Mouse (Mus musculus) liver, postnatal 0 days (tissue): ENCODE measurements around the gene Nup210l. TPM values are rescaled to one million over a fixed set of nuclear protein-coding genes. Genes with fewer than 3 reads are reported as not detected.
"Not testable (repeated sequence)": the region's sequence is repeated elsewhere in the genome, so short reads cannot be mapped to it uniquely, and the experiment has no call there.

Experiments
- ATAC-seq: fragments of 200-750 bp; cut with Nextera tagmentation; 2 replicates; pipeline ENCODE4 v1.8.0; 2017; ENCODE audit warnings: mild to moderate bottlenecking, moderate library complexity
- DNase-seq: peaks from one replicate; pipeline ENCODE4 v3.0.0-alpha.2; 2016
- H3K27ac ChIP-seq: fragments of 300-500 bp; sonication (generic); 2 replicates; pipeline ENCODE4 v1.5.1; 2014; ENCODE audit warnings: antibody characterized with exemption, moderate library complexity, mild to moderate bottlenecking, low read depth
- H3K27me3 ChIP-seq: fragments of 300-500 bp; sonication (generic); 2 replicates; pipeline ENCODE4 v1.6.1; 2014; ENCODE audit warnings: low read length, control low read depth, mixed read lengths; ENCODE audit not compliant: insufficient read depth
- H3K36me3 ChIP-seq: fragments of 300-500 bp; sonication (generic); replicated peaks from 2 replicates; pipeline ENCODE4 v1.6.1; 2014; ENCODE audit warnings: mild to moderate bottlenecking, control low read depth, low read length, moderate library complexity, mixed read lengths; ENCODE audit not compliant: insufficient read depth
- H3K4me1 ChIP-seq: fragments of 300-500 bp; sonication (generic); 2 replicates; pipeline ENCODE4 v1.6.1; 2014; ENCODE audit warnings: antibody characterized with exemption, mild to moderate bottlenecking, control low read depth; ENCODE audit not compliant: insufficient read depth
- H3K4me2 ChIP-seq: fragments of 300-500 bp; sonication (generic); 2 replicates; pipeline ENCODE4 v1.6.1; 2014; ENCODE audit warnings: low read depth, mild to moderate bottlenecking, low read length, moderate library complexity, mixed read lengths
- H3K4me3 ChIP-seq: fragments of 300-500 bp; sonication (generic); 2 replicates; pipeline ENCODE4 v1.5.1; 2014; ENCODE audit warnings: low read depth, low read length
- H3K9ac ChIP-seq: fragments of 300-500 bp; sonication (generic); replicated peaks from 2 replicates; pipeline ENCODE4 v1.6.1; 2014; ENCODE audit warnings: mild to moderate bottlenecking, moderate library complexity
- H3K9me3 ChIP-seq: fragments of 300-500 bp; sonication (generic); 2 replicates; pipeline ENCODE4 v1.6.1; 2016; ENCODE audit warnings: mild to moderate bottlenecking, control low read depth, low read length, mixed read lengths
- CTCF ChIP-seq: sonication (generic); IDR thresholded peaks from 2 replicates; pipeline ENCODE4 v1.5.1; 2016; ENCODE audit warnings: antibody characterized with exemption, low read depth
- EP300 ChIP-seq: IDR thresholded peaks from 2 replicates; pipeline ENCODE4 v1.6.1; 2016; ENCODE audit warnings: antibody characterized with exemption, low read depth, mild to moderate bottlenecking
- WGBS: fragments of 180-500 bp; shearing (Covaris S2); extraction: QIAGEN DNeasy Blood & Tissue Kit; methylation state at CpG from one replicate; pipeline ENCODE4 v1.1.7; 2014; ENCODE audit not compliant: insufficient replicate concordance; 5-methylcytosine and 5-hydroxymethylcytosine counted together
- polyA plus RNA-seq: library from polyadenylated mRNA; unstranded; fragments of >200 nt; fragmentation: Nextera tagmentation; extraction: Ambion mirVana; gene quantifications from 2 replicates; pipeline ENCODE4 v1.2.1, GENCODE M21; 2015

Gene Nup210l
- polyA plus RNA-seq, 1 experiment from 2014 or later = 0.04 TPM

GRCm38 (mm10) chr3:90253174-90253573 lies 149.2 kb downstream of the Nup210l start:
- not testable (repeated sequence) for DNase-seq, H3K9me3 ChIP-seq, H3K27ac ChIP-seq, H3K27me3 ChIP-seq, ATAC-seq, H3K9ac ChIP-seq, H3K4me2 ChIP-seq, H3K4me3 ChIP-seq
- 35% methylated on average over 1 of the region's 1 CpGs for WGBS
- H3K36me3 ChIP-seq = peaks cover 14% of the 10 kb centered on the region
- peaks cover 18% of the 10 kb centered on the region for H3K4me1 ChIP-seq

- Histone ChIP-seq H3K4me3 (peak within 1 kb of the TSS; percentile 99), H3K9me3 (no peaks in the 10 kb centered on the region), H3K9ac (peak within 1 kb of the TSS; percentile 98), H3K27ac (peak within 1 kb of the TSS; percentile 90), H3K4me2 (peak within 1 kb of the TSS; percentile 94), H3K4me1 (peaks cover 18% of the 10 kb centered on the region), H3K36me3 (peaks cover 19% of the 10 kb centered on the region), H3K27me3 (no peaks in the 10 kb centered on the region)
- WGBS = 3% methylated on average over 40 of the region's 40 CpGs
- DNase-seq (peak; percentile 95), ATAC-seq (peak; percentile 94)
- TF ChIP-seq CTCF = no peak
- peak; percentile 54; the same call in 1 of the 2 replicates for TF ChIP-seq EP300
These were observed 149.9 kb downstream of the Nup210l start, which contains the start of gene Crtc2 for GRCm38 (mm10) chr3:90253653-90254418. Gene Crtc2 (plus strand): TSS chr3:90254163.

- Histone ChIP-seq H3K9ac (peak overlapping the region; percentile 98), H3K9me3 (no peaks in the 10 kb centered on the region), H3K4me2 (peak overlapping the region; percentile 94), H3K36me3 (peaks cover 27% of the 10 kb centered on the region), H3K27ac (peak overlapping the region; percentile 90), H3K4me1 (peaks cover 15% of the 10 kb centered on the region), H3K4me3 (peak overlapping the region; percentile 99), H3K27me3 (no peaks in the 10 kb centered on the region)
- DNase-seq (peak; percentile 68), ATAC-seq (peak; percentile 68)
- TF ChIP-seq CTCF (no peak), EP300 (no peak)
- 2% methylated on average over 41 of the region's 41 CpGs for WGBS
These were observed 150.7 kb downstream of the Nup210l start for GRCm38 (mm10) chr3:90254419-90255193.

GRCm38 (mm10) chr3:90255194-90255565 lies 151.2 kb downstream of the Nup210l start:
- ATAC-seq = no peak
- TF ChIP-seq CTCF (no peak), EP300 (no peak)

GRCm38 (mm10) chr3:90255784-90256353 lies 151.9 kb downstream of the Nup210l start:
- Histone ChIP-seq H3K4me2 (peak overlapping the region; percentile 94), H3K4me1 (peaks cover 15% of the 10 kb centered on the region), H3K9me3 (no peaks in the 10 kb centered on the region), H3K27me3 (no peaks in the 10 kb centered on the region), H3K9ac (no peak overlapping the region; the same call in 1 of the 2 replicates), H3K4me3 (no peak overlapping the region), H3K36me3 (peaks cover 34% of the 10 kb centered on the region), H3K27ac (no peak overlapping the region)
- no peak for DNase-seq
- no peak for TF ChIP-seq CTCF
- TF ChIP-seq EP300 = no peak
- WGBS = 90% methylated on average over 14 of the region's 14 CpGs
- no peak for ATAC-seq

More at GRCm38 (mm10) chr3:90255194-90255565, 151.2 kb downstream of the Nup210l start:
- Histone ChIP-seq H3K27me3 (no peaks in the 10 kb centered on the region), H3K4me3 (peak overlapping the region; percentile 99), H3K9ac (peak overlapping the region; percentile 98), H3K4me2 (peak overlapping the region; percentile 94), H3K4me1 (peaks cover 15% of the 10 kb centered on the region), H3K36me3 (peaks cover 32% of the 10 kb centered on the region), H3K27ac (peak overlapping the region; percentile 90), H3K9me3 (no peaks in the 10 kb centered on the region)
- DNase-seq = no peak
- WGBS = 8% methylated on average over 2 of the region's 2 CpGs
